Mouse (Mus musculus): Measurements from ENCODE around the gene Ica1.

Gene Ica1

GRCm38 (mm10) chr6:8741659-8742058, 36.6 kb downstream of the Ica1 start:
- DNase-seq: no peak

DNA sequence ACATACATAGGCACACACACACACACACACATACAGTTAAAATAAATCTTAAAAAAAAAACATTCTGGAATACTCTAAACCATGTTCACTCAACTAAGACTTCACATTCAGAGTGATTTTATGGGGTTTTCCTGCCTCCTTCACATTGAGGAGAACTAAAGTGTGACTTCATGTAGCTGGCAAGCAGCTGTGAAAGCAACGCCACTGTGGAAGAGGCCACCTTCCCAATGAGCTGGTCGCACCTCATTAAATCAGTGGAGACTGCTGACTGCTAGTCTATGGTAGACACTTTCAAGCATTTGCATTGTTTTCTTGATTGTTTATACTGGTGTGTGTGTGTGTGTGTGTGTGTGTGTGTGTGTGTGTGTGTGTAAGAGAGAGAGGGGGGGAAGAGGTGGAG, 38.2 kb downstream of the Ica1 start:
- DNase-seq: no peak

DNA sequence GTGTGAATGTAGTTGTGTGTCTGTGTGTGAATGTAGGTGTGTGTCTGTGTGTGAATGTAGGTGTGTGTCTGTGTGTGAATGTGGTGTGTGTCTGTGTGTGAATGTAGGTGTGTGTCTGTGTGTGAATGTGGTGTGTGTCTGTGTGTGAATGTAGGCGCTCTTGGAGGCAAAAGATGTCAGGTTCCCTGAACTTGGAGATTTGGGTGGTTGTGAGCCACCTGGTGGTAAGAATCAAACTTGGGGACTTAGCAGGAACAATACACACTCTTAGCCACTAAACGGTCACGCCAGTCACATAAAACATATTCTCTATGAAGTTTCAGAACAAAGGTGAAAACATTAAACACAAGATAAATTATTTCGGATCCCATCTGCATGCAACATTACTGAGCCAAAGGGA, 39.9 kb downstream of the Ica1 start:
- DNase-seq: peak in 1 of 2 experiments; percentile 23

- DNase-seq: no peak
Observed at GRCm38 (mm10) chr6:8736493-8736820, 41.8 kb downstream of the Ica1 start.

DNA sequence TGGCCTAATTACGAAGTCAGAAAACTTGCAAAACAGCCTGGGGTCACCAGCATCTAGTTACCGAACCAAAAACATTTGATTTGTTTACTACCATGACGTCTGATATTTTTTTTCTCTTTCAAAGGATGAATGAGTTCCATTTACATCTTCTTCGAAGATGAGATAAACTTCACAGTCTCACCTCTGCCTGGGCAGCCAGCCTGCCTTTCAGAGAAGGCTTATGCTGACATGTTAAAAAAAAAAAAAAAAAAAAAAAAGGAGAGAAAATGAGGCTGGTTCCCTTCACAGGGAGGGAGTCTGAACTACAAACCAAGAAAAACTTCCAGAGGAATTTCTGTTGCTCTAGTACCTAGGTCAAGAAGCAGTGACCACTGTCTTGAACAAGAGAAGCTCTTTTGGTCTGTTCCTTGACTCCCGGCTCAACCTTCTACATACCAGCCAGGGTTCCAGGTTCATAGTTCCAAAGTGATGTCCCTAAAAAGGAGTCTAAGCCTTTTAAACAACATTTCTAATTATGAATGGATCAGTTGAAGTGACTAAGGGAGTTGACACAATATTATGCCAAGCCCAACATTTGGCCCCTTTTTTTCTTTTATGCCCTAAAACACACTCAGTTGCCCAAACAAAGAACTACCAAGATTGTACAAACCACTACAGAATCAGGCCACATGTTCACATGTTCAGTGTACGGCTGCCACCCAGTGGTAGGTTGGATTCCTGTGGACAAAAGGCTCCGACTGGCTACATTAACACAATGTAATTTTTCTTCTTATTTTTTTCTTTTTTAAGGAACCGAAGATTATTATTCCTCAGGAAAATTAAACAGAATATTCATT, 42.4 kb downstream of the Ica1 start:
- DNase-seq: peak; percentile 80 to 81

- no peak for DNase-seq
Observed at GRCm38 (mm10) chr6:8735044-8735443, 43.2 kb downstream of the Ica1 start.

- DNase-seq: no peak
Observed at GRCm38 (mm10) chr6:8732492-8732891, 45.8 kb downstream of the Ica1 start.

GRCm38 (mm10) chr6:8731656-8732191, 46.6 kb downstream of the Ica1 start:
- DNase-seq: no peak

DNA sequence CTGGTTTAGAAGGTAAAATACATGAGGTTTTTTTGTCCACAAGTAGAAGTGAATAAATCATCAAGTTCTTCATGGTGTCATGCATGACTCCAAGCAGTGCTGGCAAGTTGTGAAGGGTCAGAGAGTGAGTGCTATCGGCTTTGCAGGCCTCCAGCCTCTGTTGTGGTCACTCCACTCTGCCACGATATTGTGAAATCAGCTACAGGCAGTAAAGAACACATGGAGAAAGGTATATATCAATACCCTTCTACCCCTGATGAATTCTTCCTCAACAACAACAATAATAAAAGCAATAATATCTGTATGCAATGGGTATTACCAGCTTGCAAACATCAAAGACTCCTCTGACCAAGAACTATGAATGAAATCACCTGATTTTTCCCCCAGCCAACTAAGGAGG, 47.9 kb downstream of the Ica1 start:
- no peak for DNase-seq

- no peak for DNase-seq
Observed at GRCm38 (mm10) chr6:8727806-8728205, 50.5 kb downstream of the Ica1 start.

DNA sequence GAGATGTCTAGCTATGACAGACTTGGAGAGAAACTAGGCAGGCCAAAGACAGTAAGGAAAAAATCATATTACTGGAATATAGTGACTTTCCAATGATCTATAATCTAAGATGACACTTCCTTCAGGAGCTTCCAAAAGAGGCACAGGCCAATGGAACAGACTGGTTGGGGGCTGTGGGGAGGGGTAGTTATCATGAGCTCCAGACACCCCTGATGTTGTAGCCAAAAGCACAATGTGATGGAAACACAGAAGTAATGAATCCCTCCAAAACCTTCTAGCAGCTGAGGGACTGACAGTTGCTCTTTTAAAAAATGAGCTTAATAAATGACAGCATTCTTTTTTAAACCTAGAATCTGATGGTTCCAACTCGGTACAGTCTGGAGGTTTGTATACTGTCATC, 52.7 kb downstream of the Ica1 start:
- DNase-seq: no peak

DNA sequence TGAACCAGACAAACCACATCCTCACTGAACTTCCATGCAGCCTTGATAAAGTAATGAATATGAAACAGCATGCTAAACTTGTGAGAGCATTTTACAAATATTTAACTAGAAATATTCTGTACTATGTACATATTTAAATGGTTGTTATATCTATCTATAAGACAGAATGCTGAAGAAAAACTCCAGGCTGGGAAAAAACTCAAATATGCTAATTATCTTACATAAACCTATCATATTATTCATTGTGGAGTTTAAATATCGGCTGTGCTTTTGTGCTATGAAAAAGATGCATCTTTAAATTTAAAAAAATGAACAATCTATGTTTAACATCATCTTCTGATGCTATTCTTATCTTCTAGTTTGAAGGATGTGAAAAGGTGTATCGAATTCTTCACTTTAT, 58.6 kb downstream of the Ica1 start:
- no peak for DNase-seq

GRCm38 (mm10) chr6:8717967-8718366, 60.3 kb downstream of the Ica1 start:
- no peak for DNase-seq

GRCm38 (mm10) chr6:8716539-8716938, 61.7 kb downstream of the Ica1 start:
- DNase-seq: no peak

DNA sequence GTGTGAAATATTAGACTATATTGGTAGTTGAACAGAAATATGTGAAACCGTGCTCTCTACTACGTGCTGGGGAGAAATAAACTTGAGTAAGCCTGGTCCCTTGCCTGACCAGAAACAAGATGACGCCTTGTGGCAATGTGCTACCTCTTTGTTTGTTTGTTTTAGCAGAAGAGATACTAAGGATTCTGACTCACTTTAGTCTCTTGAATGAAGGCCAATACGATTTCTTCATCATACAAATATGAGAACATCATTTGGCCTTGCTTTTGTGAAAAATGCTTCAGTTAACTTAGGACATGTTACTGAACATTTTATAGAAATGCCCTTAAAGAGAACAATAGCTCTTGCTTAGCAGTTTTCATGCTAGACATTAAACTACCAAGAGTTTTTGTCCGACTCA, 67.0 kb downstream of the Ica1 start:
- no peak for DNase-seq

DNA sequence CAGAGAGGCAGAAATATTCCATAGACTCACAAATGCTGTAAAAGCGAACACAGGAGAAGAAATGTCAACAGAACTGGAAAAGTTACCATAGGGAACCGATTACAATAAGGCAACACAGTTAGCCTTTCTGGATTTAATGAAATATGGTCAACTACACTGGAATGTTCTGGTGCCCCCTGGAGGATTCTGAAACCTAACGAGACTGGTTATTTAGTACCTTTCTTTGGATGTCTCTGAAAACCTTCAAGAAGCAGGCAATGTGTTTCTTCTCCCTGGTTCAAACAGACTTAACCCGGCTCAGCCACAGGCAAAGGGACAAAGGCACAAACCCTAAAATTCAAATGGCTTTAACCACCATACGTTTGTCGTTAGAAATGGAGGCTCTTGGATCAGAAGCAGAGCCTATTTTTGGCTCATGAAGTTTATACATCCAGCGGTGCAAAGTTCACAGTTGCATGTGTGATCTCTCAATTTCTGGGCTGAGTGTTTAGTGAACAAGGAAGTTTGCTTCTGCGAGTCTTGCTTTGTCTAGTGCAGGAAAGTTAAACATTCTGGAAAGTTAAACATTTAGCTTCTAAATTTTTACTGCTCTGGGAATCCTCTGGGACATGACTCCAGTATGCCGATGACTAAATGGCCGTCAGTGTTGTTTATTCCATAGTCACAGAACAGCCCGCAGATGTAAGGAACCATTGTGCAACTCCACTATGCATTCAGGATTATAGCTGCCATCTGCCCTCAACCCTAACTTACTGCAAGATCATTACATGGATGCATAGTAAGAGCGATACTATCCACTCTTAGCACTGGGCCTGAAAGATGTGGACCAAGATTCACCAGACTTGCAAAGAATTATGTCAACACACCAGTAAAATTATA, 83.4 kb downstream of the Ica1 start:
- peak; percentile 49 to 53 for DNase-seq

DNA sequence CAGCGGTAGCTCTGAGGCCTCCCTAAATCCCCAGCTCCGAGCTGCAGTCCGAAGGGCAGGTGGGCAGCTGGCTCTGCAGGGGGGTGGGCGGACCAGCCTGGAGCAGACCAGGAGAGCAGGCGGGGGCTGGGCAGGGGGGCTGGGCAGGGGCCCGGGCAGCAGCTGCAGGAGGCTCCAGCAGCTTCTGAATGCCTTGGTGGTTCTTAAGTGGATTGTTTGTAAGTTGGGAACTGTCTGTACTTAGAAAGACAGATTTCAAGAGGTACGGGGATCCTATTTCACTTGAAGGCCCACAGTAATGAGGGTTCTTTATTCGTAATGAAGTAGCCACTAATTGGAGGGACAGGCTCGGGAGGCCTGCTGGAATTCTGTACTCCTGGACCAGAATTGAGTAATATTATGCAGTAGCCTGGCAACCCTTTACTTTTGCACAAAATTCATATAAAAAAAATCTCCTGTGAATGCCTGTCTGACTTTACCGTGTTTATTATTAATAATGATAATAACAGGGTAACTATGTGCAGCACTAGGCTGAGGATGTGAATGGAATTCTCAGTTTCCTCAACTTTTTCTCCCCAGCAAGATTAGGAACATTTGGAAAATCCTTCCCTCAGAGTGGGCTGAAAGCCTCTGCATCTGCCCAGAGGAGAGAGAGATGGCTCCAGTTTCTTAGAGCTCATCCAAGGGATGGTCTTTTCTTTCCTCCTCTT, 84.2 kb downstream of the Ica1 start:
- no peak for DNase-seq

DNA sequence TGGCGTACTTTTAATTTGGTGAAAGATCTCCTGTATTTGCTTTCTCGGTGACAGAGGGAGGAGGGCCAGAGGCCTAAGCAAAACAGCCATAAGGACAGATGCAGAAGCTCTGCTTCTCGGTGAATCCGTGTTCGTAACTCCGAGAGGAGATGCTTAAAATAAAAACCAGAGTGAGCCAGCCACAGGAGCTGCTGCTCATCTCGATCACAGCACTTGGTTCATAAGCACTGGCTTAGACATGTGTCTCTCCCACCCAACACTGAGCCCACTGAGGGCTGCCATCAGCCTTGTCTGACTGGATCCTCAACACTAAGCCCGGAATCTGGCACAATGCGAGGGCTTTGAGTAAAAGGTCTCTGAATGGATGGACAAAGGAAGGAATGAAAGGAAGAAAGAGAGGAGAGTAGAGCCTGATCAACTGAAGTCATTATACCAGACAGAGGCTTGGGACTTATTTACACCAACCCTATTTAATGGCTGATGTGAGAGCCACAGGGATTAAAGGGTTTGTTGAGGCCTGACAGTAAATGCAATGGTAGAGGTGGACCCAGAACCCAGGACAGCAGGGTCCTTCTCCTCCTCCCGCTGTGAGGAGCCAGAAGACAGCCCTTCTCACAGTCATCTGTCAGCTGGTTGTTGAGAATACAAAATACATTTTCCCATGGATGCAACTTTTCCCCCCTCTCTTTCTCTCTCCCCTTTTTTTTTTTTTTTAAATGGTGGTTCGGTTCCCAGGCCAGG, 85.0 kb downstream of the Ica1 start:
- no peak for DNase-seq

- DNase-seq: no peak
Observed at GRCm38 (mm10) chr6:8691199-8691975, 86.9 kb downstream of the Ica1 start.

DNA sequence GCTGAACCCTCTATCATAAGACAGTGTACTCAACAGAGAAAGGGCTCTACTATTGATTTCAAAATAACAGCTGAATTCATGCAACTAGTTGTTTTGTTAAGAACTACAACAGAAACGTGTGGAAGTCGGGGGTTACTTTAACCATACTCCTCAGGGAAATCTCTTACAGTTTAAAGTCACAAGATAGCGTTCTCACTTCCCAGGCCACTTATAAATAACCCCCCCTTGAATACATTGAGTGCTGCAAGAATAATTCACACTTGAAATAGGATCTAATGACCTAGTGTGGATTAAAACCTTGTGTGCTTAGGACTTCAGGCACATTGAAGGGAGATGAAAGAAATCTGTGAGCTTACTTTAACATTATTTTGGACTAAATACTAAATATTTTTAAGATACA, 87.8 kb downstream of the Ica1 start:
- no peak for DNase-seq

DNA sequence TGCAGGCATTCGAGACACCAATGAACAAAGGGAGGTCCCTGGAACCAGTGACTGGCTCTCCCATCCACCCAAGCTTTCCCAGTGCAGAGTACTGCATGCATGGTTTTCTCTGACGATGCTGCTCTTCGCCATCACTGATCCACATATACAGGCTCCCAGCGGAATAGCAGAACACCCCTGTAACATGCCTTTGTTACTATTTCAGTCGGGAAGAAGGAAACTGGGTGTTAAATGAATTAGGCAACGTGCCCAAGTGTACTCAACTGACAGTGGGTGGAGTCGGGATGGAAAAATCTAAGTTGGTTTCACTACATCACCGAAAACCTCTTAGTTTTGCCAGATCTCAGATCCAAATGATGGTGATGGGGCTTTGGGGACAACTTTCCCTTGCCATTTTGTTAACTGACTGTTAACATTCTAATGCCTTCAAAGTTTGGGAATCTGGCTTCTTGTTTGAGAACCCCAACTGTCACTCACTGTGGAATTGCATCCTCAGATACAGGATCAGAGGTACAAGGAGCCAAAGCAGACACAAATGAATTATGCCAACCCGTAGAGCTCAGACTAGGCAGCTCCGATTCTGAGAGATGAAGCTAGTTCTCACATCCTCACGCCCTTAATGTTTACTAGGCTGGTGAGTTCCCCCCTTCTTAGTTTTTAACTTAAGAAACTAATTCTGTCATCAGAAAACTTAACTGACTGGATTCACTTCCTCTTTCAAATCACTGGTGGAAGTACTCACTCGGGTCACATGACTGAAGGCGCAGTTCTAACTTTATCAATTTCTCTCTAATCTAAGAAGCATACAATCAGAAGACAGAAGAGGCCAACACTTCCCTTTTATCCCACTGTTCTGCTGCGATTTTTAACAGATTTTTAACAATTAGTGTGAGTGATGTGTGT, 91.4 kb downstream of the Ica1 start:
- no peak for DNase-seq

All from cerebellum, adult 18-20 months (tissue).